Mouse (Mus musculus): ENCODE results near the gene Sult6b2. TPM values are rescaled to one million over a fixed set of nuclear protein-coding genes. Genes with fewer than 3 reads are reported as not detected.

Gene Sult6b2
- total RNA-seq, 2 experiments from 2014 or later = not detected

GRCm38 (mm10) chr6:142779045-142779811 lies 25.1 kb downstream of the Sult6b2 start:
- no peak for DNase-seq

- DNase-seq = no peak
These were observed 27.4 kb downstream of the Sult6b2 start for GRCm38 (mm10) chr6:142776935-142777334.

GRCm38 (mm10) chr6:142773566-142773965 lies 30.7 kb downstream of the Sult6b2 start:
- DNase-seq = no peak

- no peak for DNase-seq
These were observed 32.7 kb downstream of the Sult6b2 start for GRCm38 (mm10) chr6:142771643-142772042.

- DNase-seq = no peak
These were observed 34.4 kb downstream of the Sult6b2 start for GRCm38 (mm10) chr6:142769896-142770295.

- no peak for DNase-seq
These were observed 37.0 kb downstream of the Sult6b2 start for GRCm38 (mm10) chr6:142767305-142767704.

- DNase-seq = no peak
These were observed 39.4 kb downstream of the Sult6b2 start for GRCm38 (mm10) chr6:142764933-142765332.

GRCm38 (mm10) chr6:142759633-142760032 lies 44.7 kb downstream of the Sult6b2 start:
- no peak for DNase-seq

- DNase-seq = no peak
These were observed 45.7 kb downstream of the Sult6b2 start for GRCm38 (mm10) chr6:142758562-142758961.

- no peak for DNase-seq
These were observed 46.3 kb downstream of the Sult6b2 start for GRCm38 (mm10) chr6:142757976-142758375.

GRCm38 (mm10) chr6:142757334-142757965 lies 46.9 kb downstream of the Sult6b2 start:
- DNase-seq = no peak

GRCm38 (mm10) chr6:142756507-142757333 lies 47.6 kb downstream of the Sult6b2 start, which contains the start of gene Cmas:
Gene Cmas, plus strand, starts transcription at chr6:142756686.
- DNase-seq = peak; percentile 83

GRCm38 (mm10) chr6:142752331-142753246 lies 51.7 kb downstream of the Sult6b2 start:
- no peak for DNase-seq

- no peak for DNase-seq
These were observed 52.9 kb downstream of the Sult6b2 start for GRCm38 (mm10) chr6:142751365-142751764.

GRCm38 (mm10) chr6:142748057-142748708 lies 56.1 kb downstream of the Sult6b2 start:
- DNase-seq = no peak

- no peak for DNase-seq
These were observed 57.1 kb downstream of the Sult6b2 start for GRCm38 (mm10) chr6:142747165-142747564.

GRCm38 (mm10) chr6:142746765-142747164 lies 57.5 kb downstream of the Sult6b2 start:
- DNase-seq = no peak

- no peak for DNase-seq
These were observed 58.8 kb downstream of the Sult6b2 start for GRCm38 (mm10) chr6:142745484-142745883.

GRCm38 (mm10) chr6:142743193-142743592 lies 61.1 kb downstream of the Sult6b2 start:
- DNase-seq = no peak

- DNase-seq = no peak
These were observed 62.5 kb downstream of the Sult6b2 start for GRCm38 (mm10) chr6:142741763-142742162.

GRCm38 (mm10) chr6:142738637-142739036 lies 65.7 kb downstream of the Sult6b2 start:
- DNase-seq = no peak
